Mouse (Mus musculus) naive thymus-derived CD4-positive, alpha-beta T cell, adult 5 months (primary cell): ENCODE measurements around the gene Zbtb16. TPM values are rescaled to one million over a fixed set of nuclear protein-coding genes. Genes with fewer than 3 reads are reported as not detected.

Experiments used
- polyA plus RNA-seq: library from polyadenylated mRNA; unstranded; fragments of 100-300 nt; shearing (Covaris generic); gene quantifications from one replicate; pipeline ENCODE4 v1.2.1, GENCODE M21; 2017

Gene Zbtb16
- 0.06 TPM for polyA plus RNA-seq

GRCm38 (mm10) chr9:48835631-48836565 is at the start of gene Zbtb16:
Zbtb16 (minus strand) TSS chr9:48836222.

GRCm38 (mm10) chr9:48604939-48605598 is 231.0 kb downstream of the Zbtb16 start, which contains the start of gene Nnmt:
Nnmt (minus strand) TSS chr9:48605153.

Other genes starting within 250 kb of the Zbtb16 start
- gene Nnmt, start 231.1 kb downstream of the Zbtb16 start, polyA plus RNA-seq = not detected
- not detected for gene Htr3a, start 74.9 kb upstream of the Zbtb16 start, polyA plus RNA-seq
- not detected for gene Htr3b, start 128.8 kb upstream of the Zbtb16 start, polyA plus RNA-seq
- 87.9 TPM for gene Usp28, start 149.2 kb upstream of the Zbtb16 start, polyA plus RNA-seq
- 50.9 TPM for gene Zw10, start 219.4 kb upstream of the Zbtb16 start, polyA plus RNA-seq
- gene Tmprss5, start 245.0 kb upstream of the Zbtb16 start, polyA plus RNA-seq = not detected